Mouse (Mus musculus) thymus, postnatal 14 days (tissue): ENCODE data around the gene Cisd1.

Source experiments
- DNase-seq: peaks from one replicate; pipeline ENCODE4 v3.0.0; 2021

The Cisd1 gene

GRCm38 (mm10) chr10:71326789-71327188 is 18.0 kb downstream of the Cisd1 start:
- DNase-seq = peak; percentile 72

GRCm38 (mm10) chr10:71326123-71326522 is 18.6 kb downstream of the Cisd1 start:
- DNase-seq = no peak

GRCm38 (mm10) chr10:71323669-71324068 is 21.1 kb downstream of the Cisd1 start:
- no peak for DNase-seq

- no peak for DNase-seq
Measured at GRCm38 (mm10) chr10:71316497-71316896, 28.3 kb downstream of the Cisd1 start.

GRCm38 (mm10) chr10:71316056-71316455 is 28.7 kb downstream of the Cisd1 start:
- no peak for DNase-seq

- DNase-seq = no peak
Measured at GRCm38 (mm10) chr10:71314596-71314995, 30.2 kb downstream of the Cisd1 start.

- DNase-seq = no peak
Measured at GRCm38 (mm10) chr10:71310288-71310687, 34.5 kb downstream of the Cisd1 start.

- no peak for DNase-seq
Measured at GRCm38 (mm10) chr10:71308199-71308598, 36.6 kb downstream of the Cisd1 start.

GRCm38 (mm10) chr10:71306759-71307158 is 38.0 kb downstream of the Cisd1 start:
- DNase-seq = no peak

GRCm38 (mm10) chr10:71306190-71306589 is 38.6 kb downstream of the Cisd1 start:
- DNase-seq = peak; percentile 70

GRCm38 (mm10) chr10:71302490-71302889 is 42.3 kb downstream of the Cisd1 start:
- peak; percentile 73 for DNase-seq

- DNase-seq = peak; percentile 40
Measured at GRCm38 (mm10) chr10:71300161-71300560, 44.6 kb downstream of the Cisd1 start.

GRCm38 (mm10) chr10:71293245-71293644 is 51.5 kb downstream of the Cisd1 start:
- no peak for DNase-seq

GRCm38 (mm10) chr10:71292254-71292653 is 52.5 kb downstream of the Cisd1 start:
- peak; percentile 70 for DNase-seq

GRCm38 (mm10) chr10:71291801-71292200 is 53.0 kb downstream of the Cisd1 start:
- peak; percentile 31 for DNase-seq

GRCm38 (mm10) chr10:71291179-71291661 is 53.5 kb downstream of the Cisd1 start:
- no peak for DNase-seq

- DNase-seq = peak; percentile 90
Measured at GRCm38 (mm10) chr10:71285126-71285580, 59.6 kb downstream of the Cisd1 start, which contains the start of gene Ube2d1. Gene Ube2d1, minus strand, starts transcription at chr10:71285262.

- no peak for DNase-seq
Measured at GRCm38 (mm10) chr10:71284511-71285125, 60.1 kb downstream of the Cisd1 start.

- DNase-seq = no peak
Measured at GRCm38 (mm10) chr10:71284131-71284510, 60.6 kb downstream of the Cisd1 start.
